In the genomic region with DNA sequence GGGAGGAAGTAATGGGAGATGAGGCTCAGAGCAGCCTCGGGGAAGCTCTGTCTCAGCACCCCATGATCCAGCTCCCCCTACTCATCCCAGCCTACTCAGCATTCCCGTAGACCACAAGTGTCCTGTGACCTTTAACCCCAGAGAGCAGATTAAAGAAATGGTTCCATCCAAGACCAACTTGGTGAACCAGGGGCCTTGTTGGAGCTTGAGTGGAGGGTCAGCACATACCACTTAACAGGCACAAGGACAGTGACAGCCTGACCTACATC, we compare ENCODE assay signal across 21 mouse cellular contexts.
"Had no signal": no experiment of that assay in that cellular context is flagged by ENCODE, and none has a peak within 500 bp of the region (broad histone marks: within the 10 kb centered on the region; RNA-seq: fewer than 3 reads in every experiment).

No protein-coding gene starts in this region.

- H3K4me1 ChIP-seq: heart, embryonic 13.5 days; heart, embryonic 15.5 days had no signal

- H3K9me3 ChIP-seq: heart, embryonic 13.5 days; heart, embryonic 15.5 days; hindbrain, embryonic 15.5 days; limb, embryonic 15.5 days; liver, embryonic 12.5 days had no signal

- H3K27me3 ChIP-seq: heart, embryonic 13.5 days; heart, embryonic 15.5 days; hindbrain, embryonic 13.5 days; hindbrain, embryonic 15.5 days; limb, embryonic 13.5 days; limb, embryonic 15.5 days; liver, embryonic 12.5 days had no signal

- H3K4me3 ChIP-seq: gastrocnemius, adult 2 months; heart, adult 2 months; heart, embryonic 13.5 days; heart, embryonic 15.5 days; hindbrain, embryonic 13.5 days; hindbrain, embryonic 15.5 days; limb, embryonic 13.5 days; limb, embryonic 15.5 days; liver, embryonic 12.5 days had no signal

- ATAC-seq: forebrain, embryonic 16.5 days; hindbrain, postnatal 0 days; intestine, embryonic 16.5 days; liver, embryonic 12.5 days had no signal

- DNase-seq: gastrocnemius, adult 2 months; gastrocnemius, postnatal 10 days; gastrocnemius, postnatal 25 days; heart, adult 11 months; heart, adult 2 months; heart, postnatal 14 days; heart, postnatal 36 days; layer of hippocampus, adult 9-11 months; layer of hippocampus, postnatal 36 days; left cerebral cortex, postnatal 4 days had no signal

- H3K36me3 ChIP-seq: heart, embryonic 13.5 days; heart, embryonic 15.5 days; hindbrain, embryonic 13.5 days; hindbrain, embryonic 15.5 days; limb, embryonic 13.5 days; limb, embryonic 15.5 days; liver, embryonic 12.5 days had no signal

- H3K27ac ChIP-seq: gastrocnemius, adult 2 months; heart, adult 2 months; heart, embryonic 13.5 days; heart, embryonic 15.5 days; hindbrain, embryonic 13.5 days; hindbrain, embryonic 15.5 days; hindbrain, postnatal 0 days; limb, embryonic 13.5 days; limb, embryonic 15.5 days; liver, embryonic 12.5 days had no signal

- H3K4me2 ChIP-seq: heart, embryonic 11.5 days; heart, embryonic 13.5 days; heart, embryonic 15.5 days; hindbrain, embryonic 13.5 days; hindbrain, embryonic 15.5 days; limb, embryonic 13.5 days; limb, embryonic 15.5 days; liver, embryonic 12.5 days had no signal

- H3K9ac ChIP-seq: heart, embryonic 13.5 days; heart, embryonic 15.5 days; hindbrain, embryonic 13.5 days; hindbrain, embryonic 15.5 days; limb, embryonic 13.5 days; limb, embryonic 15.5 days; liver, embryonic 12.5 days had no signal
